Mouse (Mus musculus) olfactory bulb, adult 2 months (tissue): Measurements from ENCODE around the gene Snrpf.

Experiments used
- CTCF ChIP-seq: fragments of 200-500 bp; IDR thresholded peaks from 2 replicates; pipeline ENCODE4 v1.5.1; 2012; ENCODE audit warnings: low read depth, mild to moderate bottlenecking, low read length, moderate library complexity; ENCODE audit not compliant: insufficient read depth
- POLR2A ChIP-seq: fragments of 200-500 bp; IDR thresholded peaks from 2 replicates; pipeline ENCODE4 v1.6.1; 2012; ENCODE audit warnings: mild to moderate bottlenecking, low read depth, low read length, moderate library complexity; ENCODE audit not compliant: insufficient read depth

DNA sequence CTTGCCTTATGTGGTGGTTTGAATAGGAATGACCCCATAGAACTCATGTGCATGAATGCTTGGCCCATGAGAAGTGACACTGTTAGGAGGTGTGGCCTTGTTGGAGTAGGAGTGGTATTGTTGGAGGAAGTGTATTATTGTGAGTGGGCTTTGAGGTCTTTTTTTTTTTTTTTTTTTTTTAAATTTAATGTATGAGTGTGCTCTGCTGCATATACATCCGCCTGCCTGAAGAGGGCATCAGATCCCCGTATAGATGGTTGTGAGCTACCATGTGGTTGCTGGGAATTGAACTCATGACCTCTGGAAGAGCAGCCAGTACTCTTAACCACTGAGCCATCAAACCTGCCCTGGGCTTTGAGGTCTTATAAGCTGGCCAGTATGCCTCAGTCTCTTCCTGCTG is 17.3 kb downstream of the Snrpf start:
- TF ChIP-seq CTCF (no peak), POLR2A (no peak)
